Mouse (Mus musculus): ENCODE data around the gene A730015C16Rik.

A730015C16Rik gene

DNA sequence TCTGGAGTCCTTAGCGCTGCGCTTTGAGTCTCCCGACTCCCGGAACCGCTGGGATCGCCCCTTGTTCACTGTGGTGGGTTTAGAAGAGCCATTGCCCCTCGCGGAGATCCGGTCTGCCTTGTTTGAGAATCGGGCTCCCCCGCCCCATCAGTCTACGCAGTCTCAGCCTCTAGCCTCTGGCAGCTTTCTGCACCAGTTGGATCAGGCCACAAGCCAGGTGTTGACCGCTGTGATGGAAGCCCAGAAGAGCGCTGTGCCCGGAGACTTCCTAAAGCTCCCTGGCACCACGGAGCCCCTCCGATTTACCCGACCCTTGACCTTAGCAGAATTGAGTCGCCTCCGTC lies at the start of gene A730015C16Rik:
Gene A730015C16Rik, minus strand, starts transcription at position 115 of the 344 bp plus-strand sequence.
- DNase-seq, result no peak

DNA sequence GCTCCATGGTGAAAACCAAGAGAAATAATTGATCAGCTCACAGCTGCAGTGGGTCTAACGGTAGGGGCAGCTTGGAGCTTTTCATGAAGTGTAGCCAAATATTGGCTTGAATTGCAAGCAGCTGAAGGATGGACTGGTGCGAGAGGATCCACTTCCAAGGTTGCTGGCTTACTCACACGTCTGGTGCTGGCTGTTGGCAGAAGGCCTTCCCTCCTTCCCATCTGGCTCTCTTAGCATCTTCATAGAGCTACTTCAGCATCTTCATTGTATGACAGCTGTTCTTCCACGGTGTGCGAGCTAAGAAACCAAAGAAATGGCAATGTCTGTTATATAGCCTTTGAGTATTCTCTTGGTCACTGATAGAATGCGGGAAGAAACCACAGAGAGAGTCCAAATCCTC lies 42.5 kb upstream of the A730015C16Rik start:
- DNase-seq, result no peak

DNA sequence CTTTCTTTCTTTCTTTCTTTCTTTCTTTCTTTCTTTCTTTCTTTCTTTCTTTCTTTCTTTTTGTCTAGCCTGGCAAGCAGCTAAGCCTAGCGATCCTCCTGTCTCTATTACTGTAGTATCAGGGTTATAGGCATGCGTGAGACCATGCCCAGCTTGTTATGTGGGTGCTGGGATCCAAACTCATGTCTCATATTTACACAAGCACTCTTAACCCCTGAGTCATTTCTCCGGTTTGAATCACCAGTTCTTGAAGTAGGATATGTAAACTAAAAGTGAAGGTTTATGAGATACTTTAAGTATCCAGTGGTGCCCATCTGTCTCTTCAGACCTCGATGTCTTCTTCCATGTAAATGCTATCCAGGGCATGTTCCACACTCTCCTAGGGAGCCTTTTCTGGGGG lies 39.0 kb upstream of the A730015C16Rik start:
- no peak for DNase-seq

DNA sequence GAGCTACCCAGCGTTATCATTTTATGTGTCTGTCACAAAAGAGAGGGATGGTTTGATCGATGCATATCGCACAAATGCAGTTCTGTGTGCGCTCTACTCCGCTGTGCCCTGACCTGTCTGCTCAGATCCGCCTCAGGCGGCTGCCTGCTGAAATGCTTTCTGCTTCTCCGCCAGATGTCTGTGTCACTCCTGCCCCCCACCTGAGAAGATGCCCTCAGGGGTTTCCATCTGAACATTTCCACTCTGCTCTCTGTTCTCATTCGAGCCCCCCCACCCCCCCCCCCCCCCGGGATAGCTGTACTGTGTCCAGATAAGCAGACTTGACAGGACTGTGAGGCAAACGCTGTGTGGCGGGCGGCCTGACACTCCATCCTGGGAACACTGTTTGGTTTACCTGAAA lies 35.4 kb upstream of the A730015C16Rik start:
- DNase-seq, result no peak

DNA sequence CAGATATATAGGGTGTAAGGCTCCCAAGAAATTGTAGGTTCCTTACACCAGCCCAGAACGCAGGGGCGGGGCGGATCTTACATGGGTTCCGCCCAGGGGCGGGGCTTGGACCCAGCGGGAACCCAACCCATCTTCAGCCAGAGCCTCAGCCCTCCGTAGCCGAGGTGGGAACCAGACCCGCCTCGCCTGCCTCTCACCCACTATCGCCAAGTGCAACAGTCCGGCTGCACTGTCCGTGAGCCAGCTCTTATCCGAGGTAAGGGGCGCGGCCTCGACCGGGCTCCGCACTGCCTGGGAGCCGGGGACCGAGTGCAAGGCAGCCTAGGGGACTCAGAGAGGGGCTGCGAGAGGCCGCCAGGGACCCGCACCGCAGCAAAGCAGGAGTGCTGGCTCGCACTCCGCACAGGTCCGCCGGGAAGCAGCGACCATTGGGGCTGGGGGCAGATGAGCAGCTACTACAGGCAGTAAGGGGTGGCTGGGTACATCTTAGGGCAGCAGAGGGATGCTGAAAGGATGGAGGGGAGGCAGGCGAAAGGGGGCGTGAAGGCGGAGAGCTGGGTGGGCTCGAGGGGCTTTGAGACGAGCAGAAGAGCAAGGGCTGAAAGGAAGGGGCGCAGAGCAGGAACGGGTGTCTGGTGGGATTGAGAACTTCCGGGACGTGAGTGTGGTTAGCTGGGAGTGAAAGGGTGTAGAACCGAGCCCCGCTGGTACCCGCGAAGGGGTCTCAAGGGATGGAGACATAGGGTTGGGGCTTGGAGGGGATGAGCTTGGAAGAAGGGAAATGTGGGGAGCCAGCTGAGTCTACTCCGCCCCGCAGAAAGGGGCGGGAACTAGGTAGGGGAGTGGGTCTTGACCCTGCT lies 30.8 kb upstream of the A730015C16Rik start, which contains the start of gene Rab3b:
Gene Rab3b, plus strand, starts transcription at position 101 of the 860 bp plus-strand sequence.
- DNase-seq, result peak; percentile 90

DNA sequence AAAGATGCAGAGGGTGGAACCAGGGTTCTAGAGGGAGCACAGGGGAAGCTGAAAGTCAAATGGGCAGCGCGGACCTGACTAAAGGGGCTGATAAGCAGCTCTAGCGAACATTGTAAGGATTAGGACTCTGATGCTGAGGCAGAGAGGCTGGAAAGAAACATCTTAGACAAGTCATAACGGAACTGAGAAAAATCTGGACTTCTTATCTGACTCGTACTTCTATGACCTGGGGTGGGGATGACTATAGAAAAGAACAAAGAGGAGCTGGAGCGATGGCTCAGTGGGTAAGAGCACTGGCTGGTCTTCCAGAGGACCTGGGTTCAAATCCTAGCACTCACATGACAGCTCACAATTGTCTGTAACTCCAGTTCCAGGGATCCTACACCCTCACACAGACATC lies 29.5 kb upstream of the A730015C16Rik start:
- DNase-seq, result no peak

DNA sequence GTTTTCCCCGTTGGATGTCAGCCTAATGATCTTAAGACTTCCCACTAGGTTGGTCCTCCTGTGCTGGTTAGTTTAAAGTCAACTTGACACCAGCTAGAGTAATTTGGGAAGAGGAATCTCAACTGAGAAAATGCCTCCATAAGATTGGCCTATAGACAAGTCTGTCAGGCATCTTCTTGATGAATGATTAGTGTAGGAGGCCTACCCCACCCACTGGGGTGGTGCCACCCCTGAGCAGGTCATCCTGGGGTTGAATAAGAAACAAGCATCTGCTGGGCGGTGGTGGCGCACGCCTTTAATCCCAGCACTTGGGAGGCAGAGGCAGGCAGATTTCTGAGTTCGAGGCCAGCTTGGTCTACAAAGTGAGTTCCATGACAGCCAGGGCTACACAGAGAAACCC lies 25.3 kb upstream of the A730015C16Rik start:
- no peak for DNase-seq

DNA sequence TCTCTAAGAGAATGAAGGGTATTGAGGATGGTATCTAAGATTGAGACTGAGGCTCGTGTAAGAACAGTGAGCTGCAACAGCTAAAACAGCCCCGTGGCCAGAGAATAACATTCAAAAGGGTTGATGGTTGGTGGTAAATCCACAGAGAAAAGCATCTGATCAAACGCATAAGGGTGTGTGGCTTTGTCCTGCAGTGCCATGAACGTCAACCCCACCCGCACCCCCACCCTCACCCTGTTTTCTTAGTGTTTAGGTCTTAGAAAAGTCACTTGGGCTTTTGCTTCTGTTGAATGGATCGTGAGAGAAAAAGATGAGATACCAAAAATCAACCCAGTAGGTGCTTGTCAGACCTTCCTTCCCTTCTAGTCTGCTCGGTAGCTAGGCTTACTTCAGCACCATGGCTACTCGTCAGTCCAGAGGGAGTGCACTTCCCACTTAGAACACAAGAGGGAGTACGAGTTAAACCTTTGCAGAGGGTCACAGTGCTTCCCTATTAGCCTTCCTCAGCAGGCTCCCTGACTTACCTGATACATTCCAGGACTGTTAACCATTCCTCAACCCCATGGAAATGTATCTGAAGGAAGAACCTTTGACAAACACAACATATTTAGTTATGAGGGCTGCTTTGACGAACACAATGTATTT lies 21.4 kb upstream of the A730015C16Rik start:
- DNase-seq, result peak; percentile 91

DNA sequence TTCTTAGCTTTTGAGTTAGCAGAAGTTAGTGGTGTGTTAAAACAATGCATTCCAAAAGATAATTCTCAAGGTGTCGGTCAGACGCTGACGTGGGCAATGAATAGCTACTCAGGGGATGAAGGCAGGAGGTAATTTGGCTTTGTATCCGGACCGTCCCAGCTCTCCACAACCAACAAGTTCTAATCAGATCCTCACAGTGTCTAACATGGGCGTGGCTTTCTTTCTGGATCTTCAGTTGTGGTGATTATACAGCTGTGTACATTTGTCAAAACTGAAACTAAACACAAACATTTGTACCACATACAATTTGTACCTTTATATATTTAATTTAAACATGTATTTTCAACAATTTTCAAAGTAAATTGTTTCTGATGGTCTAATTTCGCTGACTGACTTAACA lies 18.4 kb upstream of the A730015C16Rik start:
- peak; percentile 23 for DNase-seq

DNA sequence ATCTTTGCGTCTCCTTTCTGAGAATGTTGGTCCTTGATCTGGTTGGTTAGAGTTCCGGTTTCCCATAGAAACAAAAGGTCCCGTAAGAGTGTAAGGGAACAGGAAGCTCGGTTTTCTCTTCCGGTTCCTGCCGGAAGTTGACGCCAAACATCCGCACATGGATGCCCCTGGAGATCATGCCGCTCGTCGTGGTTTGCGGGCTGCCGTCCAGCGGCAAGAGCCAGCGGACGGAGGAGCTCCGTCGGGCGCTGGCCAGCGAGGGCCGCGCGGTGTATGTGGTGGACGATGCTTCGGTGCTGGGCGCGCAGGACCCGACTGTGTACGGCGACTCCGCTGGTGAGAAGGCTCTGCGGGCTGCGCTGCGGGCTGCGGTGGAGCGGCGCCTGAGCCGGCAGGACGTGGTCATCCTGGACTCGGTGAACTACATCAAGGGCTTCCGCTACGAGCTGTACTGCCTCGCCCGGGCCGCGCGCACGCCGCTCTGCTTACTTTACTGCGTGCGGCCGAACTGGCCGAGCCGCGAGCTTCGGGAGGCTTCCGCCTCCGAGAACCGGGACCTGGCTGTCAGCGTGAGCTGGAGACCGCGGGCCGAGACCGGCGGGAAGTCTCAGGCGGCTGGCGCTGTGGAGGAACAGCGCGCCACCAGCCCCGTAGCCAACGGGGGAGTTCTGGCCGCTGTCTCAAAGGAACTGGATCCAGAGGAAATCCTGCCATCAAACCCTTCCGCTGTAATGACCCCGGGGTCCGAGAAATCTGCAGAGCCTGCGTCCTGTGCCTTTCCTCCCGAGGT lies 509 bp downstream of the A730015C16Rik start, which contains the start of gene Kti12:
Gene Kti12, plus strand, starts transcription at position 71 of the 790 bp plus-strand sequence.
- DNase-seq, result peak; percentile 99

DNA sequence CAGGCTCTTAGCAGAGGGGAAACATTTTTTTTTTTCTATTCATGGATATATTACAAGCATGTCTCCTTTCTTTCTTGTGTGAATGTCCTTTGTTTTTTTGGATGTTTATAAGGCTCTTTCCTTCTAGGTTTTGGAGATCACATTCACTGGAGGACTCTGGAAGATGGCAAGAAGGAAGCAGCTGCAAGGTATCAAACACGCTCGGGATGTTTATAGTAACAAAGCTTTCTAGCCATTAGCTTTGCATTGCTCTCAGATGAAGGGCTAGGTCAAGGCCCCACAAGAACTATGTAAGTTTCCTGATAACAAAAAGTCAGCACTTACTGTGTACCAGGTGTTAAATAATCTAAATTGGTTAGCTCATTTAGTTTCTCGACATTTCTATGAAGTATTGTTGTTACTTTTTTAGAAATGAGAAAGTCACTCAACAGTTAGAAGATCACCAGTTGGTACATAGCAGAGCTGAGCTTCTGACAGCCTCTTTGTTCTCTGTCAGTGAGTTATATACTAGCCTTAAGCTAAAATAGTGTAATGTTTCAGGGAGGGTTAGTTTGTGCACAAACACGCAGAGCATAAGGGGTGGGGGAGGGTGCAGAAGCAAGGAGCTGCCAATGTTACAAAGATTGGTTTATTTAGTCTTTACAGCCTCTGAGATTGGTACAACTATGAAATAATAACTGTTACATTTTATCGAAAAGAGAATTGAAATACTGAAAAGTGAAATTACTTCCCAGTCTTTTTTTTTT lies 2.4 kb downstream of the A730015C16Rik start:
- peak; percentile 55 for DNase-seq

DNA sequence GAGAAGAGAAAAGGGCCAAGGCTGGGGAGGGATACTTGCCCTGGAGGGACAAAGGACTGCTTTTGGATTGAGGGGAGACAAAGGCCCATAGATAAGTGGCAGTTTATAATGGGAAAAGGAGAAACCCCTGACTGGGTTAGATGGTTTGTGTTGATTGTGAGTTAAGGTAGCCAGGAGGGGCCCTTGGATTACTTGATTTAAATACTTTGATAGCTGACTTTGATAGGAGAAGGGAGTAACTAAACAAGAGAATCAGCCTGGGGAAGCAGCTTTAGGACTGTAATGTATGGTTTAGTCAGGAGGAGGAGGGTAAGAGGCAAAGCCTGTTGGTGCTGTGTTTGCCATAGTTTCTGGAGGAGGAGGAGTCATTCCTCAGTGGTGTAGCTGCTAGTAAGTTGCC lies 5.1 kb downstream of the A730015C16Rik start:
- peak; percentile 70 for DNase-seq

DNA sequence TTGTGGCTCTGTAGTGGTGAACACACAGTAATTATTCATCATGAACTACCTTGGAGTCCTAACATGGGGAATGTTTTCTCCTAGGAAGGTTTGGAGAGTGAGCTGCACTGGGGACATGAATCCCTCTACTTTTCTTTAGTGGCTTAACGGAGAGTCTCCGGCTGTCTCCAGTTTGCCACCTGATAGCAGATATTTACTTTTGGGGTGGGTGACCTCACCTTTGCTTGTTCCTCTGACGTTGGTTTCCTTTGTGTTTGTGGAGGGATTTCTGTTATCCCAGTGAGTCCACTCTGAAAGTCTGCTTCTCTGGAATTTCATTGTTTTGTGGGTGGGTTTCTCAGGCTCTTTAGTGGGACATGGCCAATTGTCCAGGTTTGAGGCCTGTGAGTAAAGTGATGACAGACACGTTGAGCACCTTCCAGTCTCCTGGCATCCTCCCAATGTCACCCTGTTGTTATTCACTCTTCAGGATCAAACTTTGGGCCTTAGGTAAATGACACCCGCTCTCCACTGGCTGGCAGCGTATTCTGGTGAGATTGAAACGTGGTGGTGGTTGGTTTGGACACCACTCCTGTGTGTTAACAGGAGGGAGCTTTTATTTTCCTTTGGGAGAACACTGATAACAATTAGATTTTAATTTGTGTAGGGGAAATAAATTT lies 6.4 kb downstream of the A730015C16Rik start:
- DNase-seq, result no peak

DNA sequence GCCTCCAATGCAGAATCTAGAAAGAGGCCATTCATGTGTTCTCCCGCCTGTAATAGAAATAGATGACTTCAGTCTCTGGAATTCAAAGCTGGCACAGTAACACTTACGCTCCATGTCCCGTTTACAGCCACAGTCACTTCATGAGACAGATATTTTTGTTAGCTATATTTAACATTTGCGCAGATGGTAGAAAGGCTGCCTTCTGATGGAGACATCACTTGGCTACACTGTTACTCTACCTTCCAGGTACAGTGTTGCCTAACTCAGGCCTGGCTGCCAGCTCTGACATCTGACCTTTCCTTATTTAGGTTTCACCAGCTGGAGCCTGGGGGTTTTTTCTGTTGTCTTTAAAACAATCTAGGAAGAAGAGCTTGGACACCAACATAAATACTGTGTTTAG lies 10.4 kb downstream of the A730015C16Rik start:
- peak; percentile 92 for DNase-seq

DNA sequence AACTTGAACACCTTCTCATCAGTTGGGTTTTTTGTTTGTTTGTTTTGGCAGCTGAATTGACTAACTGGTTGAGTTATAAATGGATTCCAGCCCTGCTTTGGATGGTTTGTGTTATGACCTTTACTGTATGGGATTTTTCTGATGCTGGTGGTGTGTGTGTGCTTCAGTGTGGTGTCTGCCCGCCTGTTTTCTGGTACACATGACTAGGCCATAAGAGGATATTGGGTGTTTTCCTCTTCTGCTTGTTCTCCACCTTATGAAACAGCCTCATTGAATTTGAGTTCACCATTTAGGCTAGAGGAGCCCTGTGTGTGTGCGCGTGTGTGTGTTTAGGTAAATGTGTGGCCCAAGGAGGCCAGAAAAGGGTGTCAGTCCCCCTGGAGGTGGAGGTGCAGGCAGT lies 12.9 kb downstream of the A730015C16Rik start:
- peak; percentile 67 for DNase-seq

DNA sequence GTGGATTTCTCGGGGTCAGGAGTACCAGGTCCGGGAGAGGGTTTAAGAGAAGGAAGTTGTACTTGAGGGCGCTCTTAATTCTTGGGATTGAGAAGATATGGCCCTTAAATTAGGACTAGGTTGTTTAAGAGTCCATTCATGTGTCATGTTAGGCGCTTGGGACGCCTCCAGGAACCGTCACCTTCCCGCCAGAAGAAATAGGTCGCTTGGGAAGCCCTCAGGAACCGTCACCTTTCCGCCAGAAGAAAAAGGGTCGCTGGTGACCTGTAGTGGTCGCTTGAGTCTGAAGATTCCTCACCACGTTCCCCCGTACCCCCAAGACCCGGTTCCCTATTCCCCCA lies 13.5 kb downstream of the A730015C16Rik start:
- DNase-seq, result peak; percentile 92

DNA sequence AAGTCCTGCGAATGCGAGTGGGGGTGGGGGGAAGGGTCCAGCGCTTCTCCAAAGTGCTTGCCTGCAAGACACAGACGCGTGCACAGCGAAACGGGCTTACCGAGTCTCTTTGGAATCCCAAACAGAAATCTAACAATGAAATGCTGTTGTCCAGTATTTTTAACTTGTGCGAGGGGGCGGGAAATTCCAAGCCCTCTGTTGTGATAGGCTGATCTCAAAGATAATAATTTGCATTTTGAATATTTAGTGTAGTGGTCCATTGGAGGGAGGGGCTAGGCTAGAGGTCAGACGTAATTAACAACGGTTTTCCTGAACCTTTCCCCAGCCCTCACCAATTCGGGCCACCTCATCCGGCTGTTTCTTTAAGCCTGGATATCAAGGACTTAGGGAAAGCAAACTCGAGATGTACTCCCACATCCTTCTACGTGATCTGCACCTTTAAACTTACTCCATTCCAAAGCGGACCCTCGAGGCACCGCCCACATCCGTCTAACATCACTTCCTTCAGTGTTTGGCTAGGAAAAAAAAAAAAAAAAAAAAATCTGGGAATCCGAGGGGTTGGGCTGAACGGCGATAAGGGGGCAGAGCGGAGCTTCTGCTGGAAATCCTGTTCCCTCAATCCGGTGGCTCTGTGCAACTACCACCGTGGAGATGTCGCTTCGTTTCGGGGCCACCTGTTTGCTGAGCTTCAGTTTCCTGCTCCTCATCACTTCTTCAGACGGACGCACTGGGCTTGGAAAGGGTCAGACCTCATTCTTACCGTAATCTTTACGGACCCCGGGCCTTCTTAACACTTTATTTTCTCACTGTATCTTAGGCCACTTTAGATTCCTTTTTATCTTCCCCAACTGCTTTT lies 14.1 kb downstream of the A730015C16Rik start, which contains the start of gene Txndc12:
Gene Txndc12, plus strand, starts transcription at position 487 of the 856 bp plus-strand sequence.
- DNase-seq, result peak; percentile 99

DNA sequence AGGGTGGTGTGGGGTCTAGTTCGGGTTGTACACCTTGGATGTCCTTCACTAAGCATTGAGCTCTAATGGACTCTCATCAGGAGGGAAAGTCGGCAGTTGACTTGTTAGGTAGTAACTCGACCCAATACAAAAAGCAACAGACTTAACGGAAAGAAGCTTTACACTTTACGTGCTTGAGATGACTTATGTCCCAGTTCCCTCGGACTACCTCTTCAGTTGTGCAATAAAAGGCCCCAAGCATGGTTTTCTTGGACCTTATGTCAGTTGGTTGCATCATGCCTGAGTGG lies 14.6 kb downstream of the A730015C16Rik start:
- DNase-seq, result no peak

DNA sequence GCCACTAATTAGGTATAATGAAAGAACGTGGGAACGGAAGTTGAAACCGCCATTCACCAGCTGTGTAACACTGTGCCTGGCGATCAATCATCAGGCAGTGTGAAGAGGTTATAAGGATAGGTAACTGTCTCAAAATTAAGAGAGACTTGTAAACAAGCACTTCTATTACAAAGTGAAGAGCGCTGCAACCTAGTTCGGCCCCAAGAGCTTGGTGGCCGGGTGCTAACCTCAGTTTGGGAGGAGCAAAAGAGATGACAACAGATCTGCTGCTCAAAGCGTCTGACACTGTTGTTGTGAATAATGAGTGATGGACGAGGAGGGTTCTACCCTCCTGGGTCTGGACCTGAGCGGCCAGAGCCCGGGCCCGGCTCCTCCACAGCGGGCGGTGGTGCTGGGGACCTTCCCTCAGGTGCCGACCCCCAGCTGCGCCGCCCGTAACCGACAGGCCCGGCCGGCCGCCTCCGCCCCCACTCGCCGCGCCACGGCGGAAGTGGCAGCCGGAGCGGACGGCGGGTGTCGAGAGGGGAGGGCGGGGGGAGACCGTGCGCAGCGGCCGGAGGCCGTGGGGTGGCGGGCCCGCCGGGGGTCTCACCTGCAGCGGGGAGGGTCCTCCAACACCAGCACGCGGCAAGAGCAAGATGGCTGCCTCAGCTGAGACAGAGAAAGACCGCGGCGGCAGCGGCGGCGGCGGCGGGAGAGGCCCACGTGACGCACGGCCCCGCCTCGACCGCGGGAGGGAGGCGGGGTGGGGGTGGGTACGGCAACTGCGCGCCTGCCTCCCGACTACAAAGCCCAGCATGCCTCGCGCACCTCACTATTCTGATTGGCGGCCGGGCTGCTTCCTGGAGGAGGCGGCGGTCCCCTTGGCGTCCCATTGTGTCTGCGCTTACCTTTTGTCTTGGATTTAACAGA lies 15.2 kb downstream of the A730015C16Rik start, which contains the start of gene Btf3l4:
Gene Btf3l4, minus strand, starts transcription at position 699 of the 912 bp plus-strand sequence.
- peak; percentile 99 for DNase-seq

DNA sequence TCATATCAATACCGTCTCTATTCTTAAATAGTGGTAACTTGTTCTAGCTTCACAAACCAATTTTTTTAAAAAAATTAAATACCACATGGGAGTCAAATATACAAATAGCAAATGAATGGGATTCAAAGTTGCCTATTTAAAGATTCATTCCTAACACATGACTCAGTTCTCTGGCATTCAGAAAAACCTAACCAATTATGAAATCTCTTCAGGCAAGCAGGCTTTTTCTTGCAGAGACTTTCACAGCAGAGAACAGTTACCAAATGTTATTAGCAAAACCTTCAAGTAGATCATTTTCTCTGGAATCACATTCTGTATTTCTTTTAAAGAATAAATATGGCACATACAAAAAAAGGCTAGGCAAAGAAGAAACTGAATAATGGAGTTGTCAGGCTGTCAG lies 17.7 kb downstream of the A730015C16Rik start:
- DNase-seq, result no peak
